Mouse (Mus musculus): Measurements from ENCODE around the gene Eif4e. TPM values are rescaled to one million over a fixed set of nuclear protein-coding genes. Genes with fewer than 3 reads are reported as not detected.
A peak's percentile ranks its signal among the peaks of the same experiment; 100 is the strongest.

The Eif4e gene
- polyA plus RNA-seq, 1 experiment from 2014 or later = 286 TPM

GRCm38 (mm10) chr3:138494565-138494964 is 31.4 kb upstream of the Eif4e start:
- Histone ChIP-seq H3K27ac (ENCODE audit: low read length) (no peak overlapping the region), H3K4me3 (ENCODE audit: low read length) (no peak overlapping the region)
- 43% methylated on average over 1 of the region's 1 CpGs for WGBS

GRCm38 (mm10) chr3:138495166-138496145 is 30.5 kb upstream of the Eif4e start:
- H3K4me3 ChIP-seq (ENCODE audit: low read length) = no peak overlapping the region
- no peak overlapping the region for H3K9ac ChIP-seq (ENCODE audit: low read length)
- no peaks in the 10 kb centered on the region for H3K4me1 ChIP-seq (ENCODE audit: control insufficient read depth, insufficient read depth, low read length)
- H3K36me3 ChIP-seq (ENCODE audit: control insufficient read depth, insufficient read depth) = no peaks in the 10 kb centered on the region
- H3K9me3 ChIP-seq (replicated peaks; ENCODE audit: control insufficient read depth, low read length) = no peaks in the 10 kb centered on the region
- no peak overlapping the region for H3K27ac ChIP-seq (ENCODE audit: low read length)
- H3K27me3 ChIP-seq (ENCODE audit: control insufficient read depth, insufficient read depth, low read length) = no peaks in the 10 kb centered on the region
- H3K4me2 ChIP-seq (ENCODE audit: low read depth, low read length) = no peak overlapping the region
- no peak for ATAC-seq (replicated peaks; ENCODE audit: extremely low read depth, insufficient read depth, low FRiP score)
- 74% methylated on average over 11 of the region's 11 CpGs for WGBS

More at GRCm38 (mm10) chr3:138494565-138494964, 31.4 kb upstream of the Eif4e start:
- H3K4me2 ChIP-seq (ENCODE audit: low read depth, low read length) = no peak overlapping the region
- no peak for ATAC-seq (replicated peaks; ENCODE audit: extremely low read depth, insufficient read depth, low FRiP score)
- no peaks in the 10 kb centered on the region for H3K27me3 ChIP-seq (ENCODE audit: control insufficient read depth, insufficient read depth, low read length)
- H3K9me3 ChIP-seq (replicated peaks; ENCODE audit: control insufficient read depth, low read length) = no peaks in the 10 kb centered on the region
- no peaks in the 10 kb centered on the region for H3K4me1 ChIP-seq (ENCODE audit: control insufficient read depth, insufficient read depth, low read length)
- no peaks in the 10 kb centered on the region for H3K36me3 ChIP-seq (ENCODE audit: control insufficient read depth, insufficient read depth)
- no peak overlapping the region for H3K9ac ChIP-seq (ENCODE audit: low read length)

DNA sequence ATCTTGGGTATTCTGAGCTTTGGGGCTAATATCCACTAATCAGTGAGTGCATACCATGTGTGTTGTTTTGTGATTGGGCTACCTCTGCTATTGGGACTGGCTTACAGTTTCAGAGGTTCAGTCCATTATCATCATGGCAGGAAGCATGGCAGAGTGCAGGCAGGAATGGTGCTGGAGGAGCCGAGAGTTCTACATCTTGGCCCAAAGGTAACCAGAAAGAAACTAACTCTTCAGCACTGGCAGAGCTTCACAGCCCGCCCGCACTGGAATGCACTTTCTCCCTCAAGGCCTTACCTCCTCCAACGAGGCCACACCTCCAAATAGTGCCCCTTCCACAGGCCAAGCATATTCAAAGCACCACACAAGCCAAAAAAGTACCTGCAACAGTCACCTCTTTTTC is 27.2 kb upstream of the Eif4e start:
- Histone ChIP-seq H3K4me2 (ENCODE audit: low read depth, low read length) (no peak overlapping the region), H3K4me3 (ENCODE audit: low read length) (no peak overlapping the region), H3K27ac (ENCODE audit: low read length) (no peak overlapping the region), H3K9ac (ENCODE audit: low read length) (no peak overlapping the region), H3K9me3 (replicated peaks; ENCODE audit: control insufficient read depth, low read length) (no peaks in the 10 kb centered on the region), H3K4me1 (ENCODE audit: control insufficient read depth, insufficient read depth, low read length) (peaks cover 2% of the 10 kb centered on the region), H3K36me3 (ENCODE audit: control insufficient read depth, insufficient read depth) (no peaks in the 10 kb centered on the region), H3K27me3 (ENCODE audit: control insufficient read depth, insufficient read depth, low read length) (no peaks in the 10 kb centered on the region)
- ATAC-seq (replicated peaks; ENCODE audit: extremely low read depth, insufficient read depth, low FRiP score) = no peak
- WGBS = 64% methylated on average over 4 of the region's 4 CpGs

DNA sequence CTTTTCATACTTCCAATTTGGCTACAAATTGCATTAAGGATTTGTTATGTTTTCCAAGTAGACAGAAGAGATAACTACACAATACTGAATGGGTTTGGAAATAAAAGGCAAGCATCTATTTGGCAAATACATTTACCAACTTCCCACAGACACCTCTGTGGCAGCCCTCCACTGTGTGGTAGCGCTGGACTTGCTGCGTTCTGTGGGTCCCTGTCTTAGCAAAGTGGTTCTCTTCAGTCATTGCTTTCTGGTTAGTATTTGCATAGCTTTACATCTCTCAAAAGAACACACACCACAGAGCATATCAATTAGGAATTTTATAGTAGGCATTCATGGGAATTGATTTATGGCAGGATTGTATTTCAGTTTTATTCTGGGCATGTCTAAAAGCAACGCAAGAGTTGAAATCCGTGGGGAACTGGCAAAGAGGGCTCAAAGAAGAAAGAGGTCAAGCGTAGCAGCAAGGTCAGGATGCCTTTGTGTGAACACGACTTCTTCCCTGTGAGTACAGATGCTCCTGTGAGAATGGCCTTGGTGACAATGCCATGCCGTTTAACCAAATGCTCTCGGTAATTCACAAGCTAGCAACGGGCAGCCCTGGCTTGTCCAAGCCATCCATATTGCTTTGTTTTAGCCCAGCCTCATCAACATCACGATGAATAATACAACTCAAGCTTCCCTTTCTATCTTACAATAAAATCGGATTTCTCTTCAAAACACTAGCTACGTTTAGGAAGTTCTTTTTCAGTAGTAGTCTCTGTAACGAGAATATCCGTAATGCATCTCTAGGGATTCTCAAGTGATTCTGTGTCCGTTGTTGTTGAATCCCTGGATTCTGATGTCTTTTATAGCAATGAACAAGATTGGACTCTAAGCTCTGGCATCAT is 25.9 kb upstream of the Eif4e start:
- Histone ChIP-seq H3K36me3 (ENCODE audit: control insufficient read depth, insufficient read depth) (no peaks in the 10 kb centered on the region), H3K4me1 (ENCODE audit: control insufficient read depth, insufficient read depth, low read length) (peaks cover 3% of the 10 kb centered on the region), H3K27ac (ENCODE audit: low read length) (no peak overlapping the region), H3K9ac (ENCODE audit: low read length) (no peak overlapping the region), H3K27me3 (ENCODE audit: control insufficient read depth, insufficient read depth, low read length) (no peaks in the 10 kb centered on the region), H3K4me3 (ENCODE audit: low read length) (no peak overlapping the region), H3K9me3 (replicated peaks; ENCODE audit: control insufficient read depth, low read length) (no peaks in the 10 kb centered on the region), H3K4me2 (ENCODE audit: low read depth, low read length) (no peak overlapping the region)
- WGBS = 78% methylated on average over 15 of the region's 15 CpGs
- no peak for ATAC-seq (replicated peaks; ENCODE audit: extremely low read depth, insufficient read depth, low FRiP score)

- peaks cover 3% of the 10 kb centered on the region for H3K4me1 ChIP-seq (ENCODE audit: control insufficient read depth, insufficient read depth, low read length)
- H3K9me3 ChIP-seq (replicated peaks; ENCODE audit: control insufficient read depth, low read length) = no peaks in the 10 kb centered on the region
- H3K4me2 ChIP-seq (ENCODE audit: low read depth, low read length) = peak overlapping the region; percentile 15; the same call in 1 of the 2 replicates
- no peaks in the 10 kb centered on the region for H3K36me3 ChIP-seq (ENCODE audit: control insufficient read depth, insufficient read depth)
- no peak overlapping the region for H3K9ac ChIP-seq (ENCODE audit: low read length)
- 33% methylated on average over 11 of the region's 11 CpGs for WGBS
- peak; percentile 52 for ATAC-seq (replicated peaks; ENCODE audit: extremely low read depth, insufficient read depth, low FRiP score)
- H3K4me3 ChIP-seq (ENCODE audit: low read length) = no peak overlapping the region
- H3K27ac ChIP-seq (ENCODE audit: low read length) = no peak overlapping the region
- 0 out of 2 replicates have a peak, but pooled peaks cover 4% of the 10 kb centered on the region for H3K27me3 ChIP-seq (ENCODE audit: control insufficient read depth, insufficient read depth, low read length)
Measured at GRCm38 (mm10) chr3:138503754-138504153, 22.2 kb upstream of the Eif4e start.

DNA sequence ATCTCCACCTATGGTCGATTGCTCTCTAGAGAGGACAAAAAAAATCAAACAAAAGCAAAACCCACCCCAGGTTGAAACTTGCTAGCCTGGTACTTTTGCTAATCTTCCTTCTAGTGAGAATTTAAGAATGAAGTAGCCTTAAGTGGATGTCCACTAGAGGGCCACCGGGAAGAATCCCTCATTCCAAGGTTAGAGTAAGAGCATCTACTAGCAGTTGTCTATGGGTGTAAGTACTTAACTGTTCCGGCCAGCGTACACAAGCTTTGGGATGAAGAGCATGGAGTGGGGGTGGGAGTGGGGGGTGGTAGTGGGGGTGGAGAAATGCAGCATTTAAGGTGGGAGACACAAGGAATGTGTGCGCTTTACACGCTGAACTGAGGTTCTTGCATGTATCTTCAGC is 19.2 kb upstream of the Eif4e start:
- H3K27me3 ChIP-seq (ENCODE audit: control insufficient read depth, insufficient read depth, low read length) = 0 out of 2 replicates have a peak, but pooled peaks cover 4% of the 10 kb centered on the region
- WGBS = 50% methylated on average over 6 of the region's 6 CpGs
- no peaks in the 10 kb centered on the region for H3K9me3 ChIP-seq (replicated peaks; ENCODE audit: control insufficient read depth, low read length)
- ATAC-seq (replicated peaks; ENCODE audit: extremely low read depth, insufficient read depth, low FRiP score) = no peak
- H3K4me2 ChIP-seq (ENCODE audit: low read depth, low read length) = no peak overlapping the region
- no peak overlapping the region for H3K9ac ChIP-seq (ENCODE audit: low read length)
- H3K36me3 ChIP-seq (ENCODE audit: control insufficient read depth, insufficient read depth) = no peaks in the 10 kb centered on the region
- H3K4me3 ChIP-seq (ENCODE audit: low read length) = no peak overlapping the region
- H3K27ac ChIP-seq (ENCODE audit: low read length) = no peak overlapping the region
- peaks cover 3% of the 10 kb centered on the region for H3K4me1 ChIP-seq (ENCODE audit: control insufficient read depth, insufficient read depth, low read length)

DNA sequence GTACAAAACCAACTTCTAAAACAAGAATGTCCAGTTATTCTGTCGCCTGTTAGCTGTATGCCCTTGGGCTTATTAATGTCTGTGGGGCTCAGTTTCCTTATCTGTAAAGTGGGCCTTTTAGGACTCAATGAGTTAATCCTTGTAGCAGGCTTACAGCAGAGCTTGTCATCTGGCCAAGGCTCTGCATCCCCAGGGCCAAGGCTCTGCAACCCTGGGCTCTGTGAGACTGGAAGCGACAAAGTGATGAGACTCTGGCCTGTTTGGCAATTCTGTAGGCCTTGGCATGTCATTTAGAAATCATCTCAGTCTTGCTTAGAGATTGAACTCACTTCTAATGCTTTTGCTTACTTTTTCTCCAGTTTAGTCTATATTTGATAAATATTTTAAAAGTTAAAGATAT is 16.4 kb upstream of the Eif4e start:
- Histone ChIP-seq H3K4me2 (ENCODE audit: low read depth, low read length) (no peak overlapping the region), H3K9me3 (replicated peaks; ENCODE audit: control insufficient read depth, low read length) (no peaks in the 10 kb centered on the region), H3K27ac (ENCODE audit: low read length) (no peak overlapping the region), H3K4me3 (ENCODE audit: low read length) (no peak overlapping the region), H3K27me3 (ENCODE audit: control insufficient read depth, insufficient read depth, low read length) (0 out of 2 replicates have a peak, but pooled peaks cover 4% of the 10 kb centered on the region), H3K9ac (ENCODE audit: low read length) (no peak overlapping the region), H3K36me3 (ENCODE audit: control insufficient read depth, insufficient read depth) (no peaks in the 10 kb centered on the region), H3K4me1 (ENCODE audit: control insufficient read depth, insufficient read depth, low read length) (no peaks in the 10 kb centered on the region)
- ATAC-seq (replicated peaks; ENCODE audit: extremely low read depth, insufficient read depth, low FRiP score) = no peak
- WGBS = 81% methylated on average over 2 of the region's 2 CpGs

DNA sequence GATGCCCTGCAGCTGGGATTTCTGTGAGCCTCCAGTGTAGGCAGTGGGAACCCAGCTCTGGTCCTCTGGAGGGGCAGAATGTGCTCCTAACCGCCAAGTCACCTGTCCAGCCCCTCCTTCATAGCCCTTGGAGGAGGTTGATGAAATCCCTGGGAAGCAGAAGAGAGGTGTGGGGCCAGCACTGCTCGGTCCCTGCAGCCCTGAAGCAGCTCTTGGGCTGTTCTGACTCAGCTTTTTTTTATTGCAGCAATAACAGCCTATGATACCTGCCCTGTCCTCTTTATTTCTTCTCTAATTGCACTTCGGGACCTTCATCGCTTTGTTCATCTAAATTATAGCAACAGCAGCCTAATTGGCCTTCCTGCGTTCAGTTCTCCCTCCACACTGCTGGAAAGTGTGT is 15.5 kb upstream of the Eif4e start:
- H3K36me3 ChIP-seq (ENCODE audit: control insufficient read depth, insufficient read depth) = no peaks in the 10 kb centered on the region

More for the DNA sequence above, 15.5 kb upstream of the Eif4e start:
- Histone ChIP-seq H3K9me3 (replicated peaks; ENCODE audit: control insufficient read depth, low read length) (no peaks in the 10 kb centered on the region), H3K4me1 (ENCODE audit: control insufficient read depth, insufficient read depth, low read length) (no peaks in the 10 kb centered on the region), H3K4me2 (ENCODE audit: low read depth, low read length) (no peak overlapping the region), H3K27ac (ENCODE audit: low read length) (no peak overlapping the region), H3K4me3 (ENCODE audit: low read length) (no peak overlapping the region), H3K9ac (ENCODE audit: low read length) (no peak overlapping the region), H3K27me3 (ENCODE audit: control insufficient read depth, insufficient read depth, low read length) (0 out of 2 replicates have a peak, but pooled peaks cover 4% of the 10 kb centered on the region)
- no peak for ATAC-seq (replicated peaks; ENCODE audit: extremely low read depth, insufficient read depth, low FRiP score)
- 76% methylated on average over 5 of the region's 5 CpGs for WGBS
